Mouse (Mus musculus) heart, adult 8-10 months (tissue): Measurements from ENCODE around the gene Gm10198. TPM values are rescaled to one million over a fixed set of nuclear protein-coding genes. Genes with fewer than 3 reads are reported as not detected.

Source experiments
- total RNA-seq, 4 experiments: library from RNA; stranded (reverse); gene quantifications; 2 replicates each; pipeline ENCODE4 v1.2.4; 2022

Gm10198 gene
- total RNA-seq, 4 experiments from 2014 or later = not detected

Other genes starting within 250 kb of the Gm10198 start
- 10 to 100 TPM; 49.2 to 57.7 (median 53.1) TPM for gene Gpbp1, start 102.7 kb upstream of the Gm10198 start, total RNA-seq
- gene Gm49496, start 42.8 kb upstream of the Gm10198 start, total RNA-seq = not detected
- gene Mier3, start 88.2 kb downstream of the Gm10198 start, total RNA-seq = 10 to 100 TPM; 12.6 to 17.2 (median 13.9) TPM
- 10 to 100 TPM; 20.9 to 29.5 (median 21.3) TPM for gene Map3k1, start 216.2 kb downstream of the Gm10198 start, total RNA-seq